Mouse (Mus musculus) naive thymus-derived CD4-positive, alpha-beta T cell, adult 2 months (primary cell): ENCODE measurements around the gene 2310033P09Rik.
A peak's percentile ranks its signal among the peaks of the same experiment; 100 is the strongest.

Experiments used
- DNase-seq: peaks from one replicate; pipeline ENCODE4 v3.0.0-alpha.2; 2011; ENCODE audit warnings: low read depth

2310033P09Rik gene

GRCm38 (mm10) chr11:59208153-59208831 lies at the start of gene 2310033P09Rik:
Gene 2310033P09Rik (plus strand): TSS chr11:59208321.
- peak; percentile 97 for DNase-seq

- no peak for DNase-seq
Measured at GRCm38 (mm10) chr11:59159099-59159498, 49.0 kb upstream of the 2310033P09Rik start.

DNA sequence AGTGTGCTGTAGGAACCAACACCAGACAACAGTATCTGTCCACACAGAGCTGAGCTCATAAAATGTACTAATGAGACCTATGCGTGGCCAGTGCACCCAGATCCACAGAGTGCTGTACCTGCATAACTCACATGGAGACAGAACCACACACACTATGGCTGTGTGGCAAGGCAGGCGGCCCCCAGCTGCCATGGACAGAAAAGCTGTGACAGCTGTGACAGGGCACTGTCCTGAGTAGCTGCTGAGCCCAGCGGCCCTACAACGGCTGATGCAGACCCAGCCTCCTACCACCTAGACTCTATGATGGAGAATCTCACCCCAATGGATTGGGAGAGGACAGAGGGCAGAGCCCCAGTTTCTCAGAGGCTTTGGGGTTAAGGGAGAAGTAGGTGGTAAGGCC lies 48.6 kb upstream of the 2310033P09Rik start:
- DNase-seq = no peak

DNA sequence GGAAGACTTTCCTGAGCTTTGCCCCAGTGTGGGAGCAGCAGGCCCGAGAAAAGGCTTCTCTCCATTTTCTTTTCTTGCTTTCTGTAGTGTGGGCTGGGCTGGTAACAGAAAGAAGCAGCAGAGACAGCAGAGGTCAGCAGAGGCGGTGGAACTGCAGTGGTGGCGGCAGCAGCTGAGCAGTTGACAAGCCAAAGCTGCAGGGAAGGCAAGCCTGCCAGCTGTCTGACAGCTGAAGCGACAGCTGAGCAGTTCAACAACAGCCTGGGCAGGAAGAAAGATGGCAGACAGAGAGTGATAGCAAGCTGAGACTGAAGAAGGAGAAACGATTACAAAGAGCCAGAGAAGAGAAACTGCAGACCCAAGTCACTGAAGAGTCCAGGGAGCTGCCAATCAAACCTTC lies 46.7 kb upstream of the 2310033P09Rik start:
- DNase-seq = no peak

GRCm38 (mm10) chr11:59162443-59163254 lies 45.5 kb upstream of the 2310033P09Rik start:
- DNase-seq = no peak

GRCm38 (mm10) chr11:59163255-59164236 lies 44.6 kb upstream of the 2310033P09Rik start, which contains the start of gene Iba57:
Gene Iba57 (minus strand): TSS chr11:59163739.
- peak; percentile 98 for DNase-seq

DNA sequence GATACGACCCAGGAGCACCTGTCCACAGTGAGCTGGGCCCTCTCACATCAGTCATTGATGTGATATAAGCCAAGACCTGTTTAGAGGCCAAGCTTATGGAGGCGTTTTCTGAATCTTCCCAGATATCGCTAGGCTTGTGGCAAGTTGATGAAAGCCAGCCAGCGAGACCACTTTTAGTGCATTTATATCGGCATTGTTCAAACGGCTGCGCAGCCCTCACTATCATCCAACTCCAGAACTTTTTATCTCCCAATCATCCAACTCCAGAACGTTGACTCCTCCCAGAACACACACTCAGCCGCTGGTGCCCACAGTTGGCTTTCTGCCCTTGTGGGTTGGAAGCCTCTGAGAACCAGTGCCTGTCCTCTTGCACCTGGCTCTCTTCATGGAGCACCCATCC lies 43.7 kb upstream of the 2310033P09Rik start:
- DNase-seq = no peak

DNA sequence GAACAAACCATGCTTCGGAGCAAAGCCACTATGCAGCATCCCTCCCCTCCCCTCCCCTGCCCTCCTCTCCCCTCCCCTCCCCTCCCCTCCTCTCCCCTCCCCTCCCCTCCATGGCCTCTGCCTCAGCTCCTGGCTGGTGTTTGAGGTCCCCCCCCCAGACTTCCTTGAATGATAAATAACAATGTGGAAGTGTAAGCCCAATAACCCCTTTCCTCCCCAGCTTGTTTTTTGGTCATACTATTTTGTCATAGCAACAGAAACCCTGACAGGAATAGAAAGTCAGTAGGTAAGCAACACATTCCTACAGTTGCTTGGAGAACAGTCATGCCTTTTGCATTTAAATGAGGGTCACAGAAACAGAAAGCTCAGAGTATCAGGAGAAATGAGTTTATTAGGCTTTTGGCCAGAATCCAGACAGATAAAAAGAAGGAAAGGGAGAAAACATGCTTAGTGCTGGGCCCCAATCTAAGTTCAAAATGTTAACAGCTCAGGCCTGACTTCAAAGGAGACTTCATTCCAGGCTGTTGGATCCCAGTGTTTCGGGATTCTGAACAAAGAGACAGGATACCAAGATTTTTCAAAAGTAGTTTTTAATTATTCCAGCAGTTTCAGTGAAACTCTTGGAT lies 42.4 kb upstream of the 2310033P09Rik start:
- no peak for DNase-seq

- no peak for DNase-seq
Measured at GRCm38 (mm10) chr11:59169807-59170206, 38.3 kb upstream of the 2310033P09Rik start.

- DNase-seq = no peak
Measured at GRCm38 (mm10) chr11:59170549-59170948, 37.6 kb upstream of the 2310033P09Rik start.

- DNase-seq = no peak
Measured at GRCm38 (mm10) chr11:59174189-59174838, 33.8 kb upstream of the 2310033P09Rik start.

DNA sequence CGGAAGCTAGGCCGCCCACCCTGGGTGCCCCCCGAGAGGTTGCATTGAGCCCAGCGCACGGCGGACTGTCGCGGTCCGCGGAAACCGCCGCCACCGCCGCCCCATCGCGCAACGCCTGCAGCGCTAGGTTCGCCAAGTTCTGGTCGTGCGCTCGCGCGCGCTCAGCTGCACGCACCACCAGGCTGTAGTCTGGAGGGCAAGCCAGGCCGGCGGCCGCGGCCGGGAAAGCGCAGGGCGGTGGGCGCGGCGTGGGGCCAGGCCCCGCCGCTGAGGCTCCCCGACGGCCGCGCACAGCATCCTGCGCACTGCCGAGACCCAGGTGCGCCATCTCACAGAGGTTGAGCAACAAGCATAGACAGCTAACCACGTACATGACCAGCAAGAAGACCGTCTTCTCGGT lies 31.6 kb upstream of the 2310033P09Rik start:
- no peak for DNase-seq

GRCm38 (mm10) chr11:59176921-59177320 lies 31.2 kb upstream of the 2310033P09Rik start:
- DNase-seq = no peak

- no peak for DNase-seq
Measured at GRCm38 (mm10) chr11:59182864-59183331, 25.2 kb upstream of the 2310033P09Rik start, which contains the start of gene Gjc2. Gene Gjc2 (minus strand): TSS chr11:59183213.

DNA sequence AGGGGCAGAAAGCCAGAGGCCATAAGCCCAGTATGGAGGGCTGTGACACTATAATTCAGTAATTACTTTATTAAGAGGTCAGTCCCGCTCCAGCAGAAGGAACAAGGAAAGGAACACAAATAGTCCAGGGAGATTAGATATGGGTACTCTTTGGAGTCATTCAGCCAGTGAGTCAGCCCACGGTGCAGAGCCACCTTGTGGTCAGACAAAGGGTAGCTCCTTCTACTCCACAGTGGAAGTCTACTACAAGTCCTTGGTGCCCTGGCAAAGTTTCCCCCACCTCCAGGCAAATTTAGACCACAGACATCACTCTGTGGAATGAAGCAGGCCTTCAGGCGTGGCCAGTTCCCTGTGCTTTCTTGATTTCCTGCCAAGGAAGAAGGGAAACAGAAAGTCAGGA lies 24.3 kb upstream of the 2310033P09Rik start:
- peak; percentile 54 for DNase-seq

DNA sequence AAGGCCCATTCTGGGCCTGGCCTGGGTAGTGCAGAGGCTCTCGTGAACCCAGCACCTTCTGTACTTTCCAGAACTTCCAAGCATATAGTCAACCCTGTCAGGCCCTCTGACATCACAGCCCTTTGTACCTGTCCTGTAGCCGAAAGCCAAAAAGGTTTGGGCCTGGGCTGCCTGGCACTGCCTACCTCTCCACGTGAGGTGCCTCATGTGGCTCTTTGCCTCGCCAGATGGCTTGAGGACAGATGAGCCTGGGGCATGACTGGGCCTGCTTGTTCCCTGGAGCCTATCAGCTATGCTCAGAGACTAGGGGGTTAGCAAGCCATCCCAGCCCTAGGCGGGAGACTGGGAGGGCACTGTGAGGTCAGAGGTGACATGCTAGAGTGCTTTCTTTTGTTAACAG lies 22.6 kb upstream of the 2310033P09Rik start:
- no peak for DNase-seq

DNA sequence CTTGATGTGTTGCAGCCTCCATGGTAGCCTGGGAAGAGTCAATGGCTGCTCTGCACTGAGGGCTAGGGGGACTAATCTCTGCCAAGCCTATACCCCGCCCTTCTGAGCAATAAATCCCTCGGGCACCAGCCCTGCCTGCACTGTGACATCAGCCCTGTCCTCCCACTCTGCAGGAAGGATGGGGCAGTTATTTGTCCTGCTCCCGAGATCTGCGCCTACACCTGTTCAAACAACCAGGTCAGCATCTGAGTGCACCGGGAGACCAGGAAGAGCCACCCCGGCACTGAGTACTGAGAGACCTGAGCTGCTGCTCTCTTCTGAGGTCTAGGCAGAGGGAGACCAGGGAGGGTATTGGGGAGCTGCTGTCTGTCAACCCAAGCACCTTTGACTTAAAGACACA lies 20.4 kb upstream of the 2310033P09Rik start:
- no peak for DNase-seq

- DNase-seq = peak; percentile 95
Measured at GRCm38 (mm10) chr11:59191231-59192058, 16.7 kb upstream of the 2310033P09Rik start.

DNA sequence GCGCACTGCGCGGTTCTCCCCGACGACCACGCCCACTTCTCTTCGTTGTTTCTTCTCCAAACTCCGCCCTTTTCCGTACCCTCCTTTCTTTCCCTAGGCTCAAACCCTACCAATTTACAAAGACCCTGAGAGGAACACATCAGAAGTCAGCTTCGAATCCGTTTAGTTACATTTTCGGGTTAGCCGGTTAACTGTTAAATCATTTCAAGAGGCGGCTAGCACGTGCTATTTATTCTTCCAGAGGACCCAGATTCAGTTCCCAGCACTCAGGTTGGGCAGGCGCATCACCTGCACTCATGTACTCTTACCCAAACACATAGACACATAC lies 16.1 kb upstream of the 2310033P09Rik start, which contains the start of gene Guk1:
Gene Guk1 (minus strand): TSS at position 154 of the 328 bp plus-strand sequence.
- no peak for DNase-seq

DNA sequence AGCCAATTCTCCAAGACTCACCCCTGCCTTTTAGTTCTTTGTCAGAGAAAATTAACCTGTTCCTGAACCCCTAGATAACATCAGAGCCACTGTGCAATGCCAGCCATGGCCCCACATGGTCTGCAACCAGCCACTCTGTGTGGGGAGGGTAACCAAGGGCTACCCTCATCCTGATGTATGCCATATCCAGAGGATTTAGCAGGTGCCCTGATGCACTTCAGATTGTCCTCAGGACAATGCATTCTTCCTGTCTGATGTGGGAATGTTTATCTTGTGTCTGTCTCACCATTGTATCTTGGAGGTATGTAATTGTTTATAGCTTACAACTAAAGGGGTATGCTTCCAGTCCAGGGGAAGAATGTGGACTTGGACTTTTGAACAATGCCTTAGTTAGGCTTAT lies 11.9 kb upstream of the 2310033P09Rik start:
- no peak for DNase-seq
